Mouse (Mus musculus) forebrain, embryonic 16.5 days (tissue): ENCODE results near the gene Mc1r. TPM values are rescaled to one million over a fixed set of nuclear protein-coding genes. Genes with fewer than 3 reads are reported as not detected.
"Not testable (repeated sequence)": the region's sequence is repeated elsewhere in the genome, so short reads cannot be mapped to it uniquely, and the experiment has no call there.

Experiments
- ATAC-seq: fragments of 200-750 bp; cut with Nextera tagmentation; 2 replicates; pipeline ENCODE4 v1.8.0; 2017; ENCODE audit warnings: mild to moderate bottlenecking, moderate library complexity
- H3K27ac ChIP-seq: fragments of 300-500 bp; sonication (generic); 2 replicates; pipeline ENCODE4 v1.5.1; 2014; ENCODE audit warnings: low read length, control low read depth
- H3K27me3 ChIP-seq: fragments of 300-500 bp; sonication (generic); replicated peaks from 2 replicates; pipeline ENCODE4 v1.6.1; 2014; ENCODE audit warnings: low read length; ENCODE audit not compliant: control insufficient read depth, insufficient read depth
- H3K36me3 ChIP-seq: fragments of 300-500 bp; sonication (generic); 2 replicates; pipeline ENCODE4 v1.6.1; 2014; ENCODE audit not compliant: control insufficient read depth, insufficient read depth
- H3K4me1 ChIP-seq: fragments of 300-500 bp; sonication (generic); replicated peaks from 2 replicates; pipeline ENCODE4 v1.6.1; 2014; ENCODE audit warnings: low read length; ENCODE audit not compliant: control insufficient read depth, insufficient read depth
- H3K4me2 ChIP-seq: fragments of 300-500 bp; sonication (generic); 2 replicates; pipeline ENCODE4 v1.6.1; 2014; ENCODE audit warnings: mild to moderate bottlenecking, low read length, control low read depth
- H3K4me3 ChIP-seq: fragments of 300-500 bp; sonication (generic); replicated peaks from 2 replicates; pipeline ENCODE4 v1.5.1; 2014; ENCODE audit warnings: mild to moderate bottlenecking, low read length, control low read depth
- H3K9ac ChIP-seq: fragments of 300-500 bp; sonication (generic); replicated peaks from 2 replicates; pipeline ENCODE4 v1.6.1; 2014; ENCODE audit warnings: low read depth, low read length, control low read depth
- H3K9me3 ChIP-seq: fragments of 300-500 bp; sonication (generic); 2 replicates; pipeline ENCODE4 v1.6.1; 2016; ENCODE audit warnings: low read length; ENCODE audit not compliant: control insufficient read depth
- WGBS: fragments of 180-500 bp; shearing (Covaris S2); extraction: QIAGEN DNeasy Blood & Tissue Kit; methylation state at CpG from one replicate; pipeline ENCODE4 v1.1.7; 2014; 5-methylcytosine and 5-hydroxymethylcytosine counted together
- polyA plus RNA-seq: library from polyadenylated mRNA; unstranded; fragments of >200 nt; fragmentation: Nextera tagmentation; extraction: Ambion mirVana; gene quantifications from 2 replicates; pipeline ENCODE4 v1.2.1, GENCODE M21; 2015

The Mc1r gene
- polyA plus RNA-seq, 1 experiment from 2014 or later: 0.09 TPM

- no peak overlapping the region for H3K4me2 ChIP-seq
- H3K36me3 ChIP-seq: peaks cover 4% of the 10 kb centered on the region; the same call in 1 of the 2 replicates
- ATAC-seq: no peak
- H3K9ac ChIP-seq: no peak overlapping the region
- H3K4me1 ChIP-seq: no peaks in the 10 kb centered on the region
- peaks cover 27% of the 10 kb centered on the region for H3K9me3 ChIP-seq
- WGBS: 95% methylated on average over 24 of the region's 24 CpGs
- no peak overlapping the region for H3K4me3 ChIP-seq
- no peak overlapping the region for H3K27ac ChIP-seq
- H3K27me3 ChIP-seq: no peaks in the 10 kb centered on the region
These were observed 20.9 kb downstream of the Mc1r start for GRCm38 (mm10) chr8:123427639-123428275.

DNA sequence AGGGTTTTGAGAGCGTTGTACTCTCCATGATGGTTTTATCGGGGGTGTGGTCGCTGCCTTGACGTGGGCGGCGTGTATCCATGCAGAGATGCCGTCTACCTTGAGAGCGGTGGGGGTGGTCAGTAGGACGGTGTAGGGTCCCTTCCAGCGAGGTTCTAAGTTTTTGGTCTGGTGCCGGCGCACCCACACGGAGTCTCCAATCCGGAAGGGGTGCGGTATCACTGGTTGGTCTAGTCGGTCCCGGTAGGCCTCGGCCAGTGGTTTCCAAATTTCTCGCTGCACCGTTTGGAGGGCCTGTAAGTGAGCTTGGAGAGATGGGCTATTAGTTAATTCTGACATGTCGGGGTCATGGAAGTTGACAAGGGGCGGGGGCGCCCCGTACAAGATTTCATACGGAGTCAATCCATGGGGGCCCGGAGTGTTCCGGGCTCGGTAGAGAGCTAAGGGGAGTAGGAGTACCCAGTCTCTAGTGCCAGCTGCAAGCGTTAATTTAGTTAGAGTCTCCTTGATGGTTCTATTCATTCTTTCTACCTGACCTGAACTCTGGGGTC, 21.5 kb downstream of the Mc1r start:
- H3K4me3 ChIP-seq: no peak overlapping the region
- H3K27ac ChIP-seq: no peak overlapping the region
- H3K27me3 ChIP-seq: no peaks in the 10 kb centered on the region
- H3K9me3 ChIP-seq: peaks cover 30% of the 10 kb centered on the region
- H3K9ac ChIP-seq: no peak overlapping the region
- H3K4me1 ChIP-seq: no peaks in the 10 kb centered on the region
- 0 out of 2 replicates have a peak, but pooled peaks cover 1% of the 10 kb centered on the region for H3K36me3 ChIP-seq
- over 99% methylated on average over 28 of the region's 29 CpGs for WGBS
- H3K4me2 ChIP-seq: no peak overlapping the region
- ATAC-seq: no peak

GRCm38 (mm10) chr8:123428939-123429721, 22.2 kb downstream of the Mc1r start:
- Histone ChIP-seq H3K9ac (no peak overlapping the region), H3K9me3 (peaks cover 30% of the 10 kb centered on the region), H3K27me3 (no peaks in the 10 kb centered on the region), H3K4me3 (no peak overlapping the region), H3K27ac (no peak overlapping the region), H3K4me1 (no peaks in the 10 kb centered on the region), H3K4me2 (no peak overlapping the region), H3K36me3 (no peaks in the 10 kb centered on the region)
- ATAC-seq: no peak
- 97% methylated on average over 23 of the region's 23 CpGs for WGBS

DNA sequence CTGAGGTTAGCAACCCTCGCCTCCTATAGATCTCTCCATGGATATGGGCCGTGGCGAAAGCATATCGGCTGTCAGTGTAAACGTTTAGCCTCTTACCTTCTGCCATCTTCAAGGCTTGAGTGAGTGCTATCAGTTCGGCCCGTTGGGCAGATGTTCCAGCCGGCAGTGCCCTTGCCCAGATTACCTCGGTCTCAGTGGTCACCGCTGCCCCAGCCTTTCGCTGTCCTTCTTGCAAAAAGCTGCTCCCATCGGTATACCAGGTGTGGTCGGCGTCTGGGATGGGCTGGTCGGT, 22.8 kb downstream of the Mc1r start:
- H3K27me3 ChIP-seq, H3K4me3 ChIP-seq, H3K9ac ChIP-seq, ATAC-seq, H3K4me1 ChIP-seq, H3K4me2 ChIP-seq, H3K27ac ChIP-seq, H3K36me3 ChIP-seq: not testable (repeated sequence)
- peaks cover 30% of the 10 kb centered on the region for H3K9me3 ChIP-seq
- 94% methylated on average over 13 of the region's 15 CpGs for WGBS

DNA sequence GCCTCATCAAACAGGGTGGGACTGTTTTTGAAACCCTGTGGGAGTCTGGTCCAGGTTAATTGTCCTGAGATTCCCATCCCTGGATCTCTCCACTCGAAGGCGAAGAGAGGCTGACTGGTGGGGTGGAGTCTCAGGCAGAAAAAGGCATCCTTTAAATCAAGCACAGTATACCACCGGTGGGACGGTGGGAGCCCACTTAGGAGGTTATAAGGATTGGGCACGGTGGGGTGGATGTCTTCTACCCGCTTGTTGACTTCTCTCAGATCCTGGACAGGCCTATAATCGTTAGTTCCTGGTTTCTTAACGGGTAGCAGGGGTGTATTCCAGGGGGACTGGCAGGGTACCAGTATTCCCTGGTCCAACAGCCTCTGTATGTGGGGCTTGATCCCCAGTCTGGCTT, 24.0 kb downstream of the Mc1r start:
- not testable (repeated sequence) for H3K4me3 ChIP-seq, H3K4me1 ChIP-seq, H3K9ac ChIP-seq, H3K4me2 ChIP-seq, H3K36me3 ChIP-seq, ATAC-seq, H3K27ac ChIP-seq, H3K27me3 ChIP-seq
- 94% methylated on average over 8 of the region's 8 CpGs for WGBS
- H3K9me3 ChIP-seq: peaks cover 30% of the 10 kb centered on the region

- 96% methylated on average over 25 of the region's 25 CpGs for WGBS
- Histone ChIP-seq H3K36me3 (no peaks in the 10 kb centered on the region), H3K4me2 (no peak overlapping the region), H3K4me1 (no peaks in the 10 kb centered on the region), H3K9me3 (peaks cover 29% of the 10 kb centered on the region), H3K27ac (no peak overlapping the region), H3K4me3 (no peak overlapping the region), H3K9ac (no peak overlapping the region), H3K27me3 (no peaks in the 10 kb centered on the region)
- no peak for ATAC-seq
These were observed 24.9 kb downstream of the Mc1r start for GRCm38 (mm10) chr8:123431616-123432365.

GRCm38 (mm10) chr8:123432381-123432780, 25.5 kb downstream of the Mc1r start:
- no peaks in the 10 kb centered on the region for H3K36me3 ChIP-seq
- H3K27me3 ChIP-seq: no peaks in the 10 kb centered on the region
- H3K9ac ChIP-seq: no peak overlapping the region
- H3K4me1 ChIP-seq: no peaks in the 10 kb centered on the region
- H3K4me2 ChIP-seq: no peak overlapping the region
- H3K9me3 ChIP-seq: peaks cover 23% of the 10 kb centered on the region
- H3K4me3 ChIP-seq: no peak overlapping the region
- H3K27ac ChIP-seq: no peak overlapping the region
- 98% methylated on average over 16 of the region's 16 CpGs for WGBS
- no peak for ATAC-seq

- not testable (repeated sequence) for H3K27ac ChIP-seq, H3K27me3 ChIP-seq, H3K4me1 ChIP-seq, H3K4me3 ChIP-seq, H3K9ac ChIP-seq, H3K36me3 ChIP-seq, H3K4me2 ChIP-seq, ATAC-seq
- peaks cover 14% of the 10 kb centered on the region for H3K9me3 ChIP-seq
- 96% methylated on average over 40 of the region's 47 CpGs for WGBS
These were observed 26.5 kb downstream of the Mc1r start for GRCm38 (mm10) chr8:123433241-123433974.

GRCm38 (mm10) chr8:123441788-123442187, 34.9 kb downstream of the Mc1r start:
- Histone ChIP-seq H3K4me1 (peaks cover 12% of the 10 kb centered on the region), H3K36me3 (no peaks in the 10 kb centered on the region), H3K9ac (no peak overlapping the region), H3K4me2 (no peak overlapping the region), H3K27ac (no peak overlapping the region), H3K27me3 (no peaks in the 10 kb centered on the region), H3K4me3 (no peak overlapping the region), H3K9me3 (no peaks in the 10 kb centered on the region)
- no peak for ATAC-seq
- 94% methylated on average over 2 of the region's 2 CpGs for WGBS
